Mouse (Mus musculus) cerebellum, adult 11 months (tissue): ENCODE data around the gene Mark4.

Experiments
- DNase-seq: peaks from one replicate; pipeline ENCODE4 v3.0.0; 2022

Gene Mark4

GRCm38 (mm10) chr7:19468279-19468678 lies 9.7 kb upstream of the Mark4 start:
- DNase-seq: no peak

GRCm38 (mm10) chr7:19467638-19468037 lies 9.0 kb upstream of the Mark4 start:
- no peak for DNase-seq

- DNase-seq: no peak
Measured at GRCm38 (mm10) chr7:19466602-19467145, 8.1 kb upstream of the Mark4 start.

- DNase-seq: no peak
Measured at GRCm38 (mm10) chr7:19464367-19465307, 6.0 kb upstream of the Mark4 start.

- DNase-seq: no peak
Measured at GRCm38 (mm10) chr7:19462884-19463381, 4.3 kb upstream of the Mark4 start, which contains the start of gene Exoc3l2. Exoc3l2 (plus strand) TSS chr7:19463331.

- no peak for DNase-seq
Measured at GRCm38 (mm10) chr7:19462443-19462842, 3.8 kb upstream of the Mark4 start.

- DNase-seq: peak; percentile 58
Measured at GRCm38 (mm10) chr7:19461488-19461887, 2.9 kb upstream of the Mark4 start.

GRCm38 (mm10) chr7:19460500-19460899 lies 1.9 kb upstream of the Mark4 start:
- DNase-seq: no peak

- no peak for DNase-seq
Measured at GRCm38 (mm10) chr7:19459144-19459870, 686 bp upstream of the Mark4 start.

- DNase-seq: peak; percentile 41
Measured at GRCm38 (mm10) chr7:19458072-19458486, 542 bp downstream of the Mark4 start.

- DNase-seq: no peak
Measured at GRCm38 (mm10) chr7:19457414-19458071, 1.1 kb downstream of the Mark4 start.

GRCm38 (mm10) chr7:19456628-19457027 lies 2.0 kb downstream of the Mark4 start:
- no peak for DNase-seq

- DNase-seq: no peak
Measured at GRCm38 (mm10) chr7:19455819-19456495, 2.7 kb downstream of the Mark4 start.

- DNase-seq: no peak
Measured at GRCm38 (mm10) chr7:19455186-19455585, 3.4 kb downstream of the Mark4 start.

- no peak for DNase-seq
Measured at GRCm38 (mm10) chr7:19449165-19449564, 9.5 kb downstream of the Mark4 start.

- peak; percentile 44 for DNase-seq
Measured at GRCm38 (mm10) chr7:19447689-19448088, 10.9 kb downstream of the Mark4 start.

- DNase-seq: no peak
Measured at GRCm38 (mm10) chr7:19444801-19445200, 13.8 kb downstream of the Mark4 start.

- DNase-seq: peak; percentile 82
Measured at GRCm38 (mm10) chr7:19443344-19443743, 15.3 kb downstream of the Mark4 start.

- no peak for DNase-seq
Measured at GRCm38 (mm10) chr7:19441448-19442091, 17.1 kb downstream of the Mark4 start.

- no peak for DNase-seq
Measured at GRCm38 (mm10) chr7:19437048-19437447, 21.6 kb downstream of the Mark4 start.

- DNase-seq: no peak
Measured at GRCm38 (mm10) chr7:19436276-19436675, 22.3 kb downstream of the Mark4 start.

GRCm38 (mm10) chr7:19432475-19432874 lies 26.1 kb downstream of the Mark4 start:
- DNase-seq: no peak
